Mouse (Mus musculus): ENCODE measurements around the gene She. TPM values are rescaled to one million over a fixed set of nuclear protein-coding genes. Genes with fewer than 3 reads are reported as not detected.

Gene She
- polyA plus RNA-seq, 1 experiment from 2014 or later: 2.9 TPM

DNA sequence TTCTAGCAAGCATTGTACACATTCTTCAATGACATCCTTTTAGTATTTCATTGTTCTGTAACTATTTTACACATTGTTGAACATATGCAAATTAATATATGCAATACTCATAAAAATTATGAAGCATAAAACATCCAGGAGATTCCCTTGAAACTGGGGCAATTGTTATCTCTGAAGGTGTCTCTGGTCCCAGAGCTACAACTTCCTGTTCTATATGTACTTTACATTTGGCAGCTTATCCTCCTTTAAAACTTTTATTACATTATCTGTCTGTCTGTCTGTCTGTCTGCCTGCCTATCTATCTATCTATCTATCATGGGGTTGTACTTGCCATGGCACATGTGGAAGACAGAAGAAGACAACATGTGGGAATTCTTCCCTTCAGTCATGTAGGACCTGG, 60.5 kb downstream of the She start:
- Histone ChIP-seq H3K27ac (no peak overlapping the region), H3K9ac (no peak overlapping the region), H3K27me3 (replicated peaks) (peaks cover 5% of the 10 kb centered on the region; the same call in 1 of the 2 replicates), H3K4me1 (peaks cover 24% of the 10 kb centered on the region), H3K36me3 (no peaks in the 10 kb centered on the region), H3K4me3 (no peak overlapping the region), H3K9me3 (replicated peaks) (no peaks in the 10 kb centered on the region), H3K4me2 (no peak overlapping the region)
- ATAC-seq: no peak

GRCm38 (mm10) chr3:89892517-89893106, 61.4 kb downstream of the She start:
- H3K4me2 ChIP-seq: no peak overlapping the region
- 66% methylated on average over 5 of the region's 5 CpGs for WGBS (ENCODE audit: insufficient replicate concordance)
- H3K9me3 ChIP-seq (replicated peaks): no peaks in the 10 kb centered on the region
- H3K36me3 ChIP-seq: no peaks in the 10 kb centered on the region
- H3K27me3 ChIP-seq (replicated peaks): peaks cover 11% of the 10 kb centered on the region; the same call in 1 of the 2 replicates
- H3K4me1 ChIP-seq: peaks cover 18% of the 10 kb centered on the region
- no peak overlapping the region for H3K27ac ChIP-seq
- H3K4me3 ChIP-seq: no peak overlapping the region
- ATAC-seq: no peak
- H3K9ac ChIP-seq: no peak overlapping the region

GRCm38 (mm10) chr3:89896571-89896970, 65.4 kb downstream of the She start:
- 30% methylated on average over 5 of the region's 5 CpGs for WGBS (ENCODE audit: insufficient replicate concordance)
- H3K4me1 ChIP-seq: peaks cover 28% of the 10 kb centered on the region
- no peaks in the 10 kb centered on the region for H3K36me3 ChIP-seq
- H3K4me2 ChIP-seq: no peak overlapping the region
- no peak overlapping the region for H3K27ac ChIP-seq
- no peaks in the 10 kb centered on the region for H3K9me3 ChIP-seq (replicated peaks)
- no peak overlapping the region for H3K9ac ChIP-seq
- H3K4me3 ChIP-seq: no peak overlapping the region
- peaks cover 15% of the 10 kb centered on the region for H3K27me3 ChIP-seq (replicated peaks)
- no peak for ATAC-seq

GRCm38 (mm10) chr3:89897204-89897796, 66.1 kb downstream of the She start:
- Histone ChIP-seq H3K36me3 (no peaks in the 10 kb centered on the region), H3K9ac (no peak overlapping the region), H3K4me2 (no peak overlapping the region), H3K9me3 (replicated peaks) (no peaks in the 10 kb centered on the region), H3K27me3 (replicated peaks) (peaks cover 15% of the 10 kb centered on the region), H3K4me3 (no peak overlapping the region), H3K4me1 (peaks cover 36% of the 10 kb centered on the region), H3K27ac (no peak overlapping the region)
- ATAC-seq: no peak
- WGBS (ENCODE audit: insufficient replicate concordance): 71% methylated on average over 8 of the region's 8 CpGs

- Histone ChIP-seq H3K27me3 (replicated peaks) (peaks cover 15% of the 10 kb centered on the region), H3K9me3 (replicated peaks) (no peaks in the 10 kb centered on the region), H3K36me3 (no peaks in the 10 kb centered on the region), H3K27ac (no peak overlapping the region), H3K4me1 (peaks cover 35% of the 10 kb centered on the region), H3K4me3 (no peak overlapping the region), H3K9ac (no peak overlapping the region), H3K4me2 (no peak overlapping the region)
- 66% methylated on average over 10 of the region's 10 CpGs for WGBS (ENCODE audit: insufficient replicate concordance)
- no peak for ATAC-seq
Observed at GRCm38 (mm10) chr3:89898011-89898410, 66.8 kb downstream of the She start.

- H3K4me3 ChIP-seq: no peak overlapping the region
- peaks cover 18% of the 10 kb centered on the region for H3K27me3 ChIP-seq (replicated peaks)
- H3K27ac ChIP-seq: no peak overlapping the region
- no peak for ATAC-seq
- peaks cover 37% of the 10 kb centered on the region for H3K4me1 ChIP-seq
- H3K36me3 ChIP-seq: no peaks in the 10 kb centered on the region
- WGBS (ENCODE audit: insufficient replicate concordance): 53% methylated on average over 5 of the region's 5 CpGs
- no peaks in the 10 kb centered on the region for H3K9me3 ChIP-seq (replicated peaks)
- H3K4me2 ChIP-seq: no peak overlapping the region
- H3K9ac ChIP-seq: no peak overlapping the region
Observed at GRCm38 (mm10) chr3:89898870-89899510, 67.8 kb downstream of the She start.

DNA sequence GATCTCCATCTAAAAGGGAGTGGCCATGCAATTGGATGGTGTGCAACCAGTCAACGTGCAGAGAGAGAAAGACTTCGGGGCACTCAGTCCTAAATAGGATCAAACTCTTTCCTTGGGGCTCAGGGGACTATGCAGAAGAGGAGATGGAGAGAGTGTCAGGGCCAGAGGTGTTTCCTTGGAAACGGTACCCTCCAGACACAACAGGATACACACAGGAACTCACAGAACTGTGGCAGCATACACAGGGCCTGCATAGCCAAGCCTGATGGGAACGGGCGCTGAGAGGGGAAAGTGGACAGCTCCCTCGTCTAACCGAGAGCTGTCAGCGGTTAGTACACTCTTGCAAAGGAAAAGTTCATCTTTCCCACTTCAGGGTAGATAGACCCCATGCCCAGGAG, 68.3 kb downstream of the She start:
- H3K9ac ChIP-seq: no peak overlapping the region
- no peak overlapping the region for H3K27ac ChIP-seq
- H3K4me3 ChIP-seq: no peak overlapping the region
- peaks cover 18% of the 10 kb centered on the region for H3K27me3 ChIP-seq (replicated peaks)
- H3K36me3 ChIP-seq: no peaks in the 10 kb centered on the region
- no peaks in the 10 kb centered on the region for H3K9me3 ChIP-seq (replicated peaks)
- H3K4me2 ChIP-seq: no peak overlapping the region
- WGBS (ENCODE audit: insufficient replicate concordance): 52% methylated on average over 8 of the region's 8 CpGs
- peaks cover 37% of the 10 kb centered on the region for H3K4me1 ChIP-seq
- ATAC-seq: no peak

DNA sequence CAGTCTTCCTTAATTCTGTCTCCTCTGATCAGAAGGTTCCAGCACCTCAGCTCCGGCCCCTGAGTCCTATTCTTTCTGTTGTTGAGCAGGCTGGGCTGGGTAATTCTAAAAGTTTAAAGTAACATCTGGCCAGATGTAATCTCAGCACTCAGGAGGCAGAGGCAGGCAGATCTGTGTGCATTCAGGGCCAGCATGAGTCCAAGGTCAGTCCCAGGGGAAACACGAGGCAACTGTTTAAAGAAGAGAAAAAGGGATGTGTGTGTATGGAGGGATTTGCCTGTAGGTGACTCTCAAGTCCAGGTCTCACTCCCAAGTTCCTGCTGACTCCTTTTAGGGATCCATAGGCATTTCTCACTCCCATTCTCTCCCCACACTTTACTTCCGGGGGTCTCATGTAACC, 76.7 kb downstream of the She start:
- 52% methylated on average over 3 of the region's 3 CpGs for WGBS (ENCODE audit: insufficient replicate concordance)
- Histone ChIP-seq H3K4me1 (peaks cover 35% of the 10 kb centered on the region), H3K4me2 (no peak overlapping the region), H3K27ac (no peak overlapping the region), H3K9me3 (replicated peaks) (no peaks in the 10 kb centered on the region), H3K27me3 (replicated peaks) (peaks cover 44% of the 10 kb centered on the region), H3K36me3 (no peaks in the 10 kb centered on the region), H3K9ac (no peak overlapping the region), H3K4me3 (no peak overlapping the region)
- ATAC-seq: no peak

Other genes starting within 250 kb of the She start
- 9.9 and 10.4 TPM in 2 replicates for gene Adar, start 116.3 kb upstream of the She start, polyA plus RNA-seq (2016; fragmentation: Nextera tagmentation; extraction: Ambion mirVana)
- 0.26 and 0.31 TPM in 2 replicates for gene Chrnb2, start 66.7 kb upstream of the She start, polyA plus RNA-seq (2016; fragmentation: Nextera tagmentation; extraction: Ambion mirVana)
- gene Ube2q1, start 57.8 kb upstream of the She start, polyA plus RNA-seq (2016; fragmentation: Nextera tagmentation; extraction: Ambion mirVana): 8.4 and 9.7 TPM in 2 replicates
- 1.9 and 2.1 TPM in 2 replicates for gene Il6ra, start 81.8 kb downstream of the She start, polyA plus RNA-seq (2016; fragmentation: Nextera tagmentation; extraction: Ambion mirVana)
- 4.2 and 4.6 TPM in 2 replicates for gene Atp8b2, start 132.1 kb downstream of the She start, polyA plus RNA-seq (2016; fragmentation: Nextera tagmentation; extraction: Ambion mirVana)
- 131 and 150 TPM in 2 replicates for gene Hax1, start 167.4 kb downstream of the She start, polyA plus RNA-seq (2016; fragmentation: Nextera tagmentation; extraction: Ambion mirVana)
- 101 and 103 TPM in 2 replicates for gene 4933434E20Rik, start 220.3 kb downstream of the She start, polyA plus RNA-seq (2016; fragmentation: Nextera tagmentation; extraction: Ambion mirVana)
- gene Ubap2l, start 221.3 kb downstream of the She start, polyA plus RNA-seq (2016; fragmentation: Nextera tagmentation; extraction: Ambion mirVana): 111 and 125 TPM in 2 replicates
- 299 and 315 TPM in 2 replicates for gene Tpm3, start 241.3 kb downstream of the She start, polyA plus RNA-seq (2016; fragmentation: Nextera tagmentation; extraction: Ambion mirVana)

Data from liver, embryonic 12.5 days (tissue).